Mouse (Mus musculus) erythroblast, adult 5-6 weeks (primary cell): Measurements from ENCODE around the gene Plau. TPM values are rescaled to one million over a fixed set of nuclear protein-coding genes. Genes with fewer than 3 reads are reported as not detected.

Experiments used
- ATAC-seq: replicated peaks from 2 replicates; pipeline ENCODE4 v1.8.0; 2016; ENCODE audit warnings: moderate number of reproducible peaks, mild to moderate bottlenecking, moderate TSS enrichment, inconsistent platforms; ENCODE audit not compliant: poor library complexity, low FRiP score, severe bottlenecking
- total RNA-seq, 2 experiments: library from RNA; stranded (forward) in 1 of 2; stranded (reverse) in 1 of 2; fragments of 150-400 nt in 1 of 2; fragments of 200-764, 138-1000 nt in 1 of 2; gene quantifications; 2 replicates each; pipeline versions ENCODE4 v1.2.3 to v1.2.4; 2015 to 2017; ENCODE audit warnings: low replicate concordance in 2 of 2

The Plau gene
- total RNA-seq, 2 experiments from 2014 or later = 0.38 to 9.6 TPM

DNA sequence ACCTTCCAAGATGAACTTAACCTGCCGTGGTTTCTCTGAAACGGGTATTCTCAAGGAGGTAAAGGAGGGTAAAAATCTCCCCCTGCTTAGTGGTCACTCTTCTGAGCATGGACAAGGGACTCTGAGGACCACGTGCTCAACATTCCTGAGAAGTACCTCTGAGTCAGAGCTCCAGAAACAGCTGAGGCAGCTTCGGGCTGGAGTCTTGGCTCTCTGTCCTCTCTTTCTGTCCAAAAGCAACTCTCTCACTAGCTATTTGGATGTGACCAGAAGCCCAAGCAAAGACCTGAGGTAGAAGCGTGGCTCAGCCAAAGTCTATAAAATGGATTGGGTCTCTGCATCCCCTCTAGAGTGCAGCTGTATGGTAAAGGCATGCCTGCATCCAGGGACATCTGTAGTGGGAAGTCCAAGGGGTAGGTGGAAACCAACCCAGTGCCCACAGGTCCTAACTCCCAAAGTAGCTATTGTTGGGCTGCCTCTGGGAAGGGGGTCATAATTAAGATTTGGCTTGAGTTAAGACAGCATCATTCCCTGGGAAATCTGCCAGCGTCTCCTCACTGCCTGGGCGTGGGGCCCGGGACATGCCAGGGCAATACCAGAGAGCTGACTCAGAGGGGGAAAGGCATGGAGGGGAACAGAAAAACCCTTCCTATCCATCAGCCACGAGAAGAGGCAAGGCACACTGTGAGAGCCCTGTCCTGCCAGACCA, 31.3 kb upstream of the Plau start:
- no peak for ATAC-seq

GRCm38 (mm10) chr14:20806116-20806840, 30.2 kb upstream of the Plau start:
- ATAC-seq = no peak

- ATAC-seq = no peak
These were observed 27.1 kb upstream of the Plau start for GRCm38 (mm10) chr14:20809349-20809748.

GRCm38 (mm10) chr14:20809820-20810219, 26.6 kb upstream of the Plau start:
- ATAC-seq = no peak

DNA sequence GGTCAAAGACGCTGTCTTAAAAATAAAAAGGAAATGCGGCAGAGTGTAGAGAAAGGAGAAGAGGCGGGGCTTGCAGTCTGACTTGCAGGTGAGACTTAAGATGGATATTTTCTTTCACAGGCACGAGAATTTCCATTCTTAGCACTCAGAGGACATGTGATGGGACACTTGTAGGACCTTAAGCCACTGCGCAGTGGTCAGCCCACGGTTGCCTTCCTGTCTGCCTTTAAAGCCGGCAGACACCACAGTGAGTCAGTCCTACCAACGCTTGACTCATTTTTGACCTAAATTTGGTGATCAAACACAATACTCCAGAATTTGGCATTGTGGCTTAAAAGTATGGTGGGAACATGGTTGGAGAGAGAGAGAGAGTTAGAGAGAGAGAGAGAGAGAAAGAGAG, 25.2 kb upstream of the Plau start:
- ATAC-seq = no peak

- no peak for ATAC-seq
These were observed 24.6 kb upstream of the Plau start for GRCm38 (mm10) chr14:20811779-20812406.

DNA sequence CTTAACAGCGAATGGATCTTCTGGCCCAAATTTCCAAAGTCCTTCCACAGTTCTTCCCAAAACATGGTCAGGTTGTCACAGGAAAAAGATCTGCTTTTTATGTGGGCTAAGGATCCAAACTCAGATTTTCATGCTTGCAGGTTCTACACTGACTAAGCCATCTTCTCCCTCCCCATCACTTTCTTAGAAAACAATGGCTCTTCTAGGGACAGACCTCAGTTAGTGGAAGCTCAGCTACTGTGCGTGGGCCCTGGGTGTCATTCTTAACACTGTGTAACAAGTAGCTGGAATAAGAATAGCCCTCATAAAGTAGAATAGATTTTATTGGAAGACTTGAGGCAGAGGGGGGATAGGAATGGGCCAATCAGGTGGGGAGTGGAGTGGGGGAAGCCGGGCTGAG, 21.0 kb upstream of the Plau start:
- no peak for ATAC-seq

- ATAC-seq = no peak
These were observed 11.9 kb upstream of the Plau start for GRCm38 (mm10) chr14:20824517-20824916.

- ATAC-seq = no peak
These were observed 10.9 kb upstream of the Plau start for GRCm38 (mm10) chr14:20825516-20825915.

GRCm38 (mm10) chr14:20827061-20827460, 9.4 kb upstream of the Plau start:
- no peak for ATAC-seq

DNA sequence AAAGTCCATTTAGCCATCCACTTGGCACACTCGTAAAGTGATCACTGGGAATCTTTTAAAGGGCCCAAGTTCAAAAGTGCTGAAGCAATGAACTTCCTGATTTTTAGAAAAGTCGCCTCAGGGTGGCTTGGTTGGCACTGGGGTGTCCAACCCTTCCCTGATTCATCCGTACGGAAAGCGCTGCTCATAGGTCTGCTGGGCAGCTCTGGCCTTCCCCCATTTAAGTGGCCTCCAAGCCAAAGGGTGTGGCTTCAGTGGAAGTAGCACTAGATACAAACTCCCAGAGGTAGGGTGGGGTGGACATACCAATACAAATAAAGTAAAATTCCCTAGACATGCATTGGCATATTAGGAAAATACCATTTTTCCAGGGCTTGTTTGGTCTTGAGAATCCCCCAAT, 9.0 kb upstream of the Plau start:
- no peak for ATAC-seq

GRCm38 (mm10) chr14:20828524-20828923, 7.9 kb upstream of the Plau start:
- no peak for ATAC-seq

- no peak for ATAC-seq
These were observed 6.7 kb upstream of the Plau start for GRCm38 (mm10) chr14:20829523-20830366.

GRCm38 (mm10) chr14:20831141-20831910, 5.1 kb upstream of the Plau start:
- ATAC-seq = no peak

- ATAC-seq = no peak
These were observed 4.5 kb upstream of the Plau start for GRCm38 (mm10) chr14:20831915-20832314.

DNA sequence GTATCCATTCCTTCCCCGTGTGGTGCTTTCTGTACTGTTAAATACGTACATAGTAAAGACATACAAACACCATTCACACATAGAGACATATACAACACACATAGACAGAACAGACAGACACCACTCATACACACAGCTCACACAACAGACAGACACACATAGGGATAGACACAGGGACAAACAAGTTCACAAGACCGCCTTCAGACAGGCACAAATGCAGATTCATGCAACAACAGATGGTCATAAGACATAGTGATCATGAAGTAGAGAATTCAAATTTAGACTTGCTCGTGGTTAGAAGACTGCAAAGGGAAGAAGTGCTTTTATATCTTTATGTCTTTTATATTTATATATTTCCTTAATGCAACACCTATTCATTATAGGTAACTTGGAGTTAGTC, 2.9 kb upstream of the Plau start:
- ATAC-seq = no peak

DNA sequence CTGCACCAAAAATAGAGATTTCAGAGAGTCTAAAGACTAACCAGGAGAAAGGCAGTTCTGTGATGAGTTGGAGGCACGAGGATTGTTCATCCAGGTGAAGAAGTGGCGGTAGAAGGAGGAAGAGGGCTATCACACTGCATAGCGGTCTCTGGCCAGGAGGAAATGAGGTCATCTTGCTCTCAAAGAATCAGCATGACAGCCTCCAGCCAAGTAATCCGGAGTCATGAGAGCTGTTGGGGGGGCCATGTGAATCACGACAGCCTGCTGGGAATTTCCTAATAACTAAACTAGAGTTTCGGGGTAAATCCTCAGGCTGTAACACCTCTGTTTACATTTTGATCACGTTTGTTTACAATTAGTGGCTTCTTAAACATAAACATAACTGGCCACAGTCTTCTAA, 2.3 kb upstream of the Plau start:
- no peak for ATAC-seq

- no peak for ATAC-seq
These were observed 481 bp downstream of the Plau start for GRCm38 (mm10) chr14:20836905-20837376.

- no peak for ATAC-seq
These were observed 1.2 kb downstream of the Plau start for GRCm38 (mm10) chr14:20837681-20838080.
